Mouse (Mus musculus) CH12.LX (cell line): Measurements from ENCODE around the gene Sost. TPM values are rescaled to one million over a fixed set of nuclear protein-coding genes. Genes with fewer than 3 reads are reported as not detected.

Experiments used
- DNase-seq: peaks from one replicate; pipeline ENCODE4 v3.0.0-alpha.2; 2013; ENCODE audit errors: extremely low read depth
- H3K27ac ChIP-seq: 2 replicates; pipeline ENCODE4 v1.5.1; 2012; ENCODE audit warnings: low read depth, mild to moderate bottlenecking, control low read depth, moderate library complexity; ENCODE audit not compliant: insufficient read depth
- H3K27me3 ChIP-seq: replicated peaks from 2 replicates; pipeline ENCODE3; 2012; ENCODE audit warnings: inconsistent platforms
- H3K36me3 ChIP-seq, 2 experiments: replicated peaks in 1 of 2; 2 replicates each; pipeline versions ENCODE3 to v1.6.1; 2012; ENCODE audit warnings: inconsistent platforms in 1 of 2, low read length in 1 of 2, mild to moderate bottlenecking in 1 of 2, mixed read lengths in 1 of 2, moderate library complexity in 1 of 2; ENCODE audit not compliant: control insufficient read depth in 1 of 2, insufficient read depth in 1 of 2
- H3K4me1 ChIP-seq, 2 experiments: 2 replicates each; pipeline ENCODE4 v1.6.1; 2012; ENCODE audit warnings: inconsistent platforms in 1 of 2, moderate library complexity in 1 of 2; ENCODE audit not compliant: insufficient read depth in 2 of 2, control insufficient read depth in 1 of 2
- H3K4me2 ChIP-seq: 2 replicates; pipeline ENCODE4 v1.6.1; 2012; ENCODE audit warnings: low read depth, mild to moderate bottlenecking, control low read depth; ENCODE audit not compliant: poor library complexity, insufficient read depth, severe bottlenecking
- H3K4me3 ChIP-seq, 3 experiments: fragments of 150-350 bp in 1 of 3; sonication (generic) in 1 of 3; replicated peaks in 1 of 3; 2 replicates each; pipeline versions ENCODE3 to v1.5.1; 2011 to 2012; ENCODE audit warnings: low read depth in 2 of 3, low read length in 2 of 3, mild to moderate bottlenecking in 2 of 3, moderate library complexity in 2 of 3, control low read depth in 1 of 3, improper control_type of control experiment in 1 of 3, inconsistent platforms in 1 of 3, mixed read lengths in 1 of 3; ENCODE audit not compliant: poor library complexity in 1 of 3
- H3K79me2 ChIP-seq: replicated peaks from 2 replicates; pipeline ENCODE4 v1.6.1; 2012; ENCODE audit warnings: mild to moderate bottlenecking, moderate library complexity; ENCODE audit not compliant: control insufficient read depth, poor library complexity, insufficient read depth, severe bottlenecking; ENCODE audit errors: extremely low read depth
- H3K9ac ChIP-seq: 2 replicates; pipeline ENCODE4 v1.6.1; 2012; ENCODE audit warnings: low read depth, mild to moderate bottlenecking, control low read depth, moderate library complexity; ENCODE audit not compliant: insufficient read depth
- H3K9me3 ChIP-seq: replicated peaks from 2 replicates; pipeline ENCODE3; 2012; ENCODE audit warnings: low read length, inconsistent platforms, mixed read lengths
- CHD2 ChIP-seq: IDR thresholded peaks from 2 replicates; pipeline ENCODE4 v1.6.1; 2011; ENCODE audit warnings: low read length, improper control_type of control experiment
- CTCF ChIP-seq, 2 experiments: IDR thresholded peaks in 1 of 2; conservative IDR thresholded peaks in 1 of 2; 2 replicates each; pipeline ENCODE4 v1.5.1; 2011 to 2012; ENCODE audit warnings: low read depth in 2 of 2, low read length in 2 of 2, improper control_type of control experiment in 1 of 2, inconsistent platforms in 1 of 2, mild to moderate bottlenecking in 1 of 2, moderate library complexity in 1 of 2
- E2F4 ChIP-seq: IDR thresholded peaks from 2 replicates; pipeline ENCODE4 v1.6.1; 2011; ENCODE audit warnings: low read depth, low read length, improper control_type of control experiment; ENCODE audit not compliant: insufficient replicate concordance
- ELF1 ChIP-seq: IDR thresholded peaks from 2 replicates; pipeline ENCODE4 v1.6.1; 2014; ENCODE audit warnings: low read depth, mild to moderate bottlenecking, inconsistent platforms, low read length, improper control_type of control experiment
- GABPA ChIP-seq: IDR thresholded peaks from 2 replicates; pipeline ENCODE4 v1.6.1; 2012; ENCODE audit warnings: low read depth, low read length, improper control_type of control experiment, inconsistent platforms; ENCODE audit not compliant: insufficient replicate concordance
- HCFC1 ChIP-seq: IDR thresholded peaks from 2 replicates; pipeline ENCODE4 v1.6.1; 2012; ENCODE audit warnings: low read depth, mild to moderate bottlenecking, inconsistent platforms, low read length, improper control_type of control experiment
- IRF4 ChIP-seq: IDR thresholded peaks from 2 replicates; pipeline ENCODE4 v1.6.1; 2014; ENCODE audit warnings: low read depth, mild to moderate bottlenecking, inconsistent platforms, low read length, improper control_type of control experiment
- KAT2A ChIP-seq: IDR thresholded peaks from 2 replicates; pipeline ENCODE4 v1.6.1; 2012; ENCODE audit warnings: low read length, improper control_type of control experiment, inconsistent platforms; ENCODE audit not compliant: insufficient replicate concordance
- MAFK ChIP-seq: IDR thresholded peaks from 2 replicates; pipeline ENCODE4 v1.6.1; 2011; ENCODE audit warnings: low read length, improper control_type of control experiment; ENCODE audit not compliant: insufficient replicate concordance
- MAX ChIP-seq: IDR thresholded peaks from 2 replicates; pipeline ENCODE4 v1.6.1; 2011; ENCODE audit warnings: low read length, improper control_type of control experiment
- MEF2A ChIP-seq: IDR thresholded peaks from 2 replicates; pipeline ENCODE4 v1.6.1; 2014; ENCODE audit warnings: low read depth, mild to moderate bottlenecking, inconsistent platforms, low read length, improper control_type of control experiment, borderline replicate concordance
- MXI1 ChIP-seq: IDR thresholded peaks from 2 replicates; pipeline ENCODE4 v1.6.1; 2011; ENCODE audit warnings: mild to moderate bottlenecking, low read depth, low read length, improper control_type of control experiment
- MYC ChIP-seq: IDR thresholded peaks from 2 replicates; pipeline ENCODE4 v1.6.1; 2011; ENCODE audit warnings: low read depth, mild to moderate bottlenecking, improper control_type of control experiment, low read length
- NRF1 ChIP-seq: IDR thresholded peaks from 2 replicates; pipeline ENCODE4 v1.6.1; 2014; ENCODE audit warnings: low read depth, mild to moderate bottlenecking, inconsistent platforms, low read length, improper control_type of control experiment, moderate library complexity
- POLR2AphosphoS2 ChIP-seq: IDR thresholded peaks from 2 replicates; pipeline ENCODE4 v1.6.1; 2011; ENCODE audit warnings: low read depth, low read length, improper control_type of control experiment
- RAD21 ChIP-seq: IDR thresholded peaks from 2 replicates; pipeline ENCODE4 v1.6.1; 2011; ENCODE audit warnings: low read depth, mild to moderate bottlenecking, low read length, improper control_type of control experiment, moderate library complexity
- RCOR1 ChIP-seq: conservative IDR thresholded peaks from 2 replicates; pipeline ENCODE4 v1.6.1; 2012; ENCODE audit warnings: low read depth, mild to moderate bottlenecking, inconsistent platforms, low read length, improper control_type of control experiment
- SIN3A ChIP-seq: IDR thresholded peaks from 2 replicates; pipeline ENCODE4 v1.6.1; 2012; ENCODE audit warnings: low read length, improper control_type of control experiment, inconsistent platforms
- SMC3 ChIP-seq: IDR thresholded peaks from 2 replicates; pipeline ENCODE4 v1.6.1; 2011; ENCODE audit warnings: low read depth, low read length, improper control_type of control experiment
- TCF12 ChIP-seq: IDR thresholded peaks from 2 replicates; pipeline ENCODE4 v1.6.1; 2014; ENCODE audit warnings: low read depth, mild to moderate bottlenecking, inconsistent platforms, low read length, improper control_type of control experiment
- USF2 ChIP-seq: conservative IDR thresholded peaks from 2 replicates; pipeline ENCODE4 v1.6.1; 2011; ENCODE audit warnings: low read depth, low read length, improper control_type of control experiment
- ZMIZ1 ChIP-seq: IDR thresholded peaks from 2 replicates; pipeline ENCODE4 v1.6.1; 2012; ENCODE audit warnings: low read depth, mild to moderate bottlenecking, inconsistent platforms, low read length, improper control_type of control experiment
- dilution Hi-C: fragments of 300-500 bp; cut with MboI; formaldehyde crosslinking; loops from 2 replicates; pipeline ENCODE4 v1.14.3; 2020; ENCODE audit warnings: low sequenced_read_pairs; ENCODE audit not compliant: extremely low pct_unique_long_range_greater_than_20kb, extremely low pct_ligation_motif_present
- in situ Hi-C: fragments of 300-500 bp; cut with MboI; formaldehyde crosslinking; loops from 3 replicates; pipeline ENCODE4 v1.14.3; 2019; ENCODE audit warnings: low sequenced_read_pairs, low pct_ligation_motif_present, low pct_unique_long_range_greater_than_20kb, mixed read lengths
- polyA plus RNA-seq: library from polyadenylated mRNA; unstranded; fragments of >175 nt; gene quantifications from 2 replicates; pipeline ENCODE4 v1.2.1, GENCODE M21; 2012; ENCODE audit warnings: low read depth; ENCODE audit not compliant: insufficient read length
- total RNA-seq, 2 experiments: library from RNA; depleted of rRNA; stranded (reverse); fragments of 300-350 nt in 1 of 2; fragments of >200 nt in 1 of 2; gene quantifications; 2 replicates each; pipeline ENCODE4 v1.2.3; 2012 to 2014

Gene Sost
- total and polyA plus RNA-seq, 3 experiments, result not detected

DNA sequence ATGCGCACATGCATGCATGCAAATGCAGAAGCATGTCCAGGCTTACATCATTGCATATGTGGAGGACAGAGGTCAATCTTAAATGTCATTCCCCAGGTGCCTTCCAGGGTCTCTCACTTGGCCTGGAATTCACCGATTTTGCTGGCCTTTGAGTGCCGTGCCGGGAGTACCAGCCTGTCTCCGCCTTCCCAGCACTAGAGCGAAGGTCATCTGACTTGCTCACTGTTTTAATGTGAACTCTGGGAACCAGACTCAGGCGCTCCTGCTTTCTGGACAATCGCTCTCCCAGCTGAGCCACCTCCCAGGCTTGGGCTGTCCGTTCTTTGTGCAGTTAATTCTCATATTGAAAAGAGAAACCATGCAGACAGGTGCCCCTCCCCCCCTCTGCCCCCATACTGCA is 39.5 kb upstream of the Sost start:
- Histone ChIP-seq H3K27me3 (peaks cover 81% of the 10 kb centered on the region), H3K4me2 (no peak overlapping the region), H3K36me3 (no peaks in the 10 kb centered on the region), H3K79me2 (no peaks in the 10 kb centered on the region), H3K4me1 (peaks cover 0 to 9% of the 10 kb centered on the region in 2 experiments; a peak in 2 of 4 replicates), H3K4me3 (no peak overlapping the region), H3K9ac (no peak overlapping the region), H3K9me3 (peaks cover 3% of the 10 kb centered on the region), H3K27ac (no peak overlapping the region)
- no peak for DNase-seq
- in situ Hi-C loops, result no loop called here
- dilution Hi-C loops, result no loop called here
- TF ChIP-seq TCF12 (no peak), NRF1 (no peak), ELF1 (no peak), HCFC1 (no peak), USF2 (no peak)

DNA sequence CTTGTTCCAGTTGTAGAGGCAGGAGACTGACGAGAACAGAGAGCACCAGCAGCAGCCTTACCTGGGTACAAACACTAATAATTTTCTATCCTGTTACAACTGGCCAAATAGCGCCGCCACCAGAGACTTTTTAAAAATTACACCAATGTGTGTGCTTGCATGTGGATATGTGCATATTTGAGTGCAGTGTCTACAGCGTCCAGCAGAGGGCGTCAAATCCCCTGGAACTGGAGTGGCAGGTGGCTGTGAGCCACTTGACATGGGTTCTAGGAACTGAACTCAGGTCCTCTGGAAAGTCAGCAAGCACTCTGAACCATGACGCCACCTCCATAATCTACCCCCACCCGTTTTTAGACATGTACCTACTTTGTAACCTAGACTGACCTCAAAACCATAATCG is 37.4 kb upstream of the Sost start:
- Histone ChIP-seq H3K4me1 (peaks cover 0 to 4% of the 10 kb centered on the region in 2 experiments; a peak in 2 of 4 replicates), H3K36me3 (no peaks in the 10 kb centered on the region), H3K27ac (no peak overlapping the region), H3K9me3 (peaks cover 3% of the 10 kb centered on the region), H3K79me2 (no peaks in the 10 kb centered on the region), H3K9ac (no peak overlapping the region), H3K4me3 (no peak overlapping the region), H3K4me2 (no peak overlapping the region), H3K27me3 (peaks cover 75% of the 10 kb centered on the region)
- TF ChIP-seq SMC3 (peak; percentile 5; the same call in 1 of the 2 replicates), ZMIZ1 (no peak), RAD21 (peak; percentile 8), CTCF (conservative IDR thresholded peaks at IDR 0.05 in 1 of 2, IDR thresholded peaks at IDR 0.05 in 1 of 2; ENCODE audit: low read depth in 2 of 2, low read length in 2 of 2) (peak; percentile 55 to 59)
- in situ Hi-C loops, result no loop called here
- peak; percentile 17 for DNase-seq
- dilution Hi-C loops, result no loop called here

DNA sequence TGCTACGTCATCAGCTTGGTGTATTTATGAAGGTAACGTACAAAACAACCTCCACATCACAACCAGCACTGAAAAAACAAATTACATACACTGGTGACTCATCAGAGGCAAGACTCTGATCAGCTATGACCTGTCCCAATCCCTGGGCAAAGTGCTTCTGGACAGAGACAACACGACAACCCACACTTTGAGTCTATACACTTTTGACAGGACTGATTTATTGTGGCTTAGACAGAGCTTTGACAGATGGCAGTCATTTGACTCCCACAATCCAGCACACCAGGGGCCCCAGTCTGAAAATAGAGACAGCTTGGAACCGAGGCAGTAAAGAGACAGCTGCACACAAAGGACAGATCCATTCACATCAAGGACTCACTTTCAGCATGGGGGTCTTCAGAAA is 32.7 kb upstream of the Sost start:
- dilution Hi-C loops, result no loop called here
- Histone ChIP-seq H3K27ac (no peak overlapping the region), H3K4me2 (no peak overlapping the region), H3K4me1 (no peaks in the 10 kb centered on the region), H3K79me2 (no peaks in the 10 kb centered on the region), H3K36me3 (no peaks in the 10 kb centered on the region), H3K9me3 (peaks cover 3% of the 10 kb centered on the region), H3K4me3 (no peak overlapping the region)
- TF ChIP-seq CHD2, result no peak
- TF ChIP-seq TCF12, result no peak
- TF ChIP-seq E2F4, result no peak
- TF ChIP-seq MEF2A, result no peak
- TF ChIP-seq GABPA, result no peak
- TF ChIP-seq SMC3, result no peak
- TF ChIP-seq KAT2A, result no peak
- TF ChIP-seq POLR2AphosphoS2, result no peak
- TF ChIP-seq MYC, result no peak
- no peak for TF ChIP-seq ELF1
- no peak for TF ChIP-seq RAD21
- TF ChIP-seq NRF1, result no peak
- TF ChIP-seq MAX, result no peak
- no peak for TF ChIP-seq IRF4
- TF ChIP-seq SIN3A, result no peak
- no peak for TF ChIP-seq RCOR1
- no peak for TF ChIP-seq MAFK
- TF ChIP-seq MXI1, result no peak
- TF ChIP-seq, all 38 proteins: peak for 0
- no peak for DNase-seq
- Histone ChIP-seq H3K9ac (no peak overlapping the region), H3K27me3 (peaks cover 59% of the 10 kb centered on the region)
- in situ Hi-C loops, result loop anchor here (5.0 kb wide), 1 partner anchor 48 kb away; no protein-coding TSS in a partner anchor
